ENCODE assay signal across 9 mouse cellular contexts in genomic region chr1:36252791-36253190, GRCm38 (mm10). TPM values are rescaled to one million over a fixed set of nuclear protein-coding genes. Genes with fewer than 3 reads are reported as not detected.
DNase-seq lines count a peak whose midpoint lies in the region; ATAC-seq and TF ChIP-seq lines count a peak whose summit lies in the region.
"Had no signal": no experiment of that assay in that cellular context is flagged by ENCODE, and none has a peak within 500 bp of the region (broad histone marks: within the 10 kb centered on the region; RNA-seq: fewer than 3 reads in every experiment).

No protein-coding gene starts in this region.

- no peaks in the 10 kb centered on the region for H3K36me3 ChIP-seq in MEL (ENCODE audit: control insufficient read depth in 1 of 2, insufficient read depth in 2 of 2, low read length in 2 of 2)
- H3K36me3 ChIP-seq: limb, embryonic 15.5 days had no signal

- H3K9me3 ChIP-seq in MEL (replicated peaks; ENCODE audit: insufficient read depth, low read length) = no peaks in the 10 kb centered on the region
- H3K9me3 ChIP-seq: limb, embryonic 15.5 days had no signal

- peak; percentile 86 to 96 (median 94) for TF ChIP-seq CTCF in MEL (IDR thresholded peaks at IDR 0.05 in 2 of 3, conservative IDR thresholded peaks at IDR 0.05 in 1 of 3; ENCODE audit: control insufficient read depth in 1 of 3, insufficient read depth in 1 of 3, low read depth in 2 of 3, low read length in 3 of 3, poor library complexity in 1 of 3, severe bottlenecking in 1 of 3)
- peak; percentile 84 for TF ChIP-seq CTCF in brain, embryonic 14.5 days (IDR thresholded peaks at IDR 0.05; ENCODE audit: borderline replicate concordance, extremely low read depth, insufficient read depth, insufficient read length)
- peak; percentile 70 for TF ChIP-seq CTCF in lung, adult 2 months (IDR thresholded peaks at IDR 0.05; ENCODE audit: insufficient read depth, low read length)

- WGBS in lung, adult 2 months = 3% methylated on average over 6 of the region's 6 CpGs

- H3K27ac ChIP-seq in MEL (ENCODE audit: control insufficient read depth, low read depth, low read length) = no peak overlapping the region
- H3K27ac ChIP-seq: limb, embryonic 15.5 days had no signal

- no peaks in the 10 kb centered on the region for H3K79me2 ChIP-seq in MEL (ENCODE audit: control insufficient read depth, insufficient read depth, low read length, poor library complexity)

- peak; percentile 90 for DNase-seq in MEL (ENCODE audit: low read depth, low spot score)
- DNase-seq in brain, embryonic 14.5 days (ENCODE audit: low read depth) = peak; percentile 88
- DNase-seq in fibroblast of lung, adult 2 months (ENCODE audit: low read depth) = peak; percentile 49
- peak; percentile 43 to 81 for DNase-seq in layer of hippocampus, adult 18-20 months (ENCODE audit: low spot score in 2 of 2)
- peak; percentile 46 for DNase-seq in lung, adult 2 months
- DNase-seq in retina, postnatal 1 day = peak; percentile 89
- peak; percentile 82 for DNase-seq in thymus, postnatal 25 days

- H3K9ac ChIP-seq in MEL (ENCODE audit: control insufficient read depth, low read depth, low read length, poor library complexity, severe bottlenecking) = no peak overlapping the region
- H3K9ac ChIP-seq: limb, embryonic 15.5 days had no signal

- no peak overlapping the region for H3K4me3 ChIP-seq in MEL (ENCODE audit: control insufficient read depth in 1 of 2, insufficient read depth in 1 of 2, low read depth in 2 of 2, low read length in 2 of 2)
- H3K4me3 ChIP-seq in lung, adult 2 months (replicated peaks; ENCODE audit: extremely low read depth, low read depth, low read length) = no peak overlapping the region
- H3K4me3 ChIP-seq: limb, embryonic 15.5 days had no signal

- TF ChIP-seq RAD21 in MEL (IDR thresholded peaks at IDR 0.05; ENCODE audit: low read depth, low read length) = peak; percentile 96

- no peak for TF ChIP-seq EP300 in MEL (IDR thresholded peaks at IDR 0.05; ENCODE audit: low read depth in 1 of 2, low read length in 2 of 2)

- no peak for TF ChIP-seq POLR2A in MEL (IDR thresholded peaks at IDR 0.05; ENCODE audit: control insufficient read depth in 1 of 2, insufficient read depth in 1 of 2, low read depth in 1 of 2, low read length in 2 of 2, poor library complexity in 1 of 2)
- no peak for TF ChIP-seq POLR2A in brain, embryonic 14.5 days (IDR thresholded peaks at IDR 0.05; ENCODE audit: borderline replicate concordance, extremely low read depth, insufficient read depth, insufficient read length, poor library complexity, severe bottlenecking)
- no peak for TF ChIP-seq POLR2A in lung, adult 2 months (IDR thresholded peaks at IDR 0.05; ENCODE audit: borderline replicate concordance, extremely low read depth, low read depth, low read length)

- peaks cover 0 to 2% of the 10 kb centered on the region in 2 experiments; a peak in 2 of 4 replicates for H3K27me3 ChIP-seq in MEL (ENCODE audit: control insufficient read depth in 1 of 2, insufficient read depth in 2 of 2, low read length in 2 of 2)

- H3K4me1 ChIP-seq in MEL (ENCODE audit: control insufficient read depth in 1 of 2, insufficient read depth in 2 of 2, low read length in 2 of 2) = no peaks in the 10 kb centered on the region
- peaks cover 5% of the 10 kb centered on the region for H3K4me1 ChIP-seq in lung, adult 2 months (ENCODE audit: control insufficient read depth, insufficient read depth, low read length)

- ATAC-seq in hematopoietic stem cell, adult 5-6 weeks (replicated peaks in 1 of 2; ENCODE audit: insufficient read depth in 1 of 2, low FRiP score in 2 of 2, low TSS enrichment in 1 of 2, low read depth in 1 of 2, poor library complexity in 2 of 2, severe bottlenecking in 2 of 2) = peak; percentile 76 to 89

TF ChIP-seq in MEL, 35 proteins besides CTCF, POLR2A, EP300 and RAD21:
- TF ChIP-seq ETS1 (IDR thresholded peaks at IDR 0.05; ENCODE audit: low read depth, low read length) (no peak), NELFE (IDR thresholded peaks at IDR 0.05; ENCODE audit: low read depth, low read length) (no peak), MXI1 (IDR thresholded peaks at IDR 0.05; ENCODE audit: low read depth, low read length) (no peak), ZC3H11A (IDR thresholded peaks at IDR 0.05; ENCODE audit: low read depth, low read length) (peak; percentile 84), MYC (IDR thresholded peaks at IDR 0.05; ENCODE audit: low read depth, low read length) (no peak), HCFC1 (IDR thresholded peaks at IDR 0.05; ENCODE audit: low read depth, low read length) (no peak), GATA1 (IDR thresholded peaks at IDR 0.05; ENCODE audit: low read depth, low read length) (no peak), MAZ (IDR thresholded peaks at IDR 0.05; ENCODE audit: low read depth, low read length) (0 out of 2 replicates have a peak, but pooled peaks have one; percentile 28), ZNF384 (IDR thresholded peaks at IDR 0.05; ENCODE audit: low read depth, low read length) (no peak), MEF2A (IDR thresholded peaks at IDR 0.05; ENCODE audit: extremely low read depth, insufficient replicate concordance, low read depth, low read length, poor library complexity, severe bottlenecking) (no peak), TCF12 (IDR thresholded peaks at IDR 0.05; ENCODE audit: low read depth, low read length) (no peak), RCOR1 (IDR thresholded peaks at IDR 0.05; ENCODE audit: low read depth, low read length) (no peak), MAFK (IDR thresholded peaks at IDR 0.05; ENCODE audit: borderline replicate concordance, low read depth, low read length) (no peak), BHLHE40 (IDR thresholded peaks at IDR 0.05; ENCODE audit: borderline replicate concordance, low read depth, low read length) (peak; percentile 15; the same call in 1 of the 2 replicates), POLR2AphosphoS5 (IDR thresholded peaks at IDR 0.05; ENCODE audit: borderline replicate concordance, low read depth, low read length) (no peak), JUND (IDR thresholded peaks at IDR 0.05; ENCODE audit: low read depth, low read length) (no peak), CHD2 (IDR thresholded peaks at IDR 0.05; ENCODE audit: low read length) (no peak), ELF1 (IDR thresholded peaks at IDR 0.05; ENCODE audit: low read depth, low read length) (no peak), NRF1 (IDR thresholded peaks at IDR 0.05; ENCODE audit: insufficient read depth, low read depth, low read length, poor library complexity, severe bottlenecking) (no peak), GABPA (IDR thresholded peaks at IDR 0.05; ENCODE audit: low read depth, low read length) (no peak), UBTF (IDR thresholded peaks at IDR 0.05; ENCODE audit: borderline replicate concordance, insufficient read depth, low read depth, low read length) (no peak), CHD1 (IDR thresholded peaks at IDR 0.05; ENCODE audit: low read depth, low read length) (no peak), ZKSCAN1 (IDR thresholded peaks at IDR 0.05; ENCODE audit: low read depth, low read length) (no peak), TAL1 (IDR thresholded peaks at IDR 0.05; ENCODE audit: low read length) (no peak), MAX (IDR thresholded peaks at IDR 0.05; ENCODE audit: low read length) (no peak), E2F4 (IDR thresholded peaks at IDR 0.05; ENCODE audit: borderline replicate concordance, low read depth, low read length) (no peak), MYB (IDR thresholded peaks at IDR 0.05; ENCODE audit: low read depth, low read length) (no peak), KAT2A (conservative IDR thresholded peaks at IDR 0.05; ENCODE audit: low read depth, low read length) (no peak), TBP (IDR thresholded peaks at IDR 0.05; ENCODE audit: low read depth, low read length) (no peak), SIN3A (IDR thresholded peaks at IDR 0.05; ENCODE audit: low read length) (peak; percentile 32; the same call in 1 of the 2 replicates), USF1 (IDR thresholded peaks at IDR 0.05; ENCODE audit: low read depth, low read length) (no peak), POLR2AphosphoS2 (IDR thresholded peaks at IDR 0.05; ENCODE audit: low read length) (no peak), ZMIZ1 (IDR thresholded peaks at IDR 0.05; ENCODE audit: low read depth, low read length) (no peak), USF2 (IDR thresholded peaks at IDR 0.05; ENCODE audit: borderline replicate concordance in 1 of 2, insufficient read depth in 1 of 2, low read depth in 1 of 2, low read length in 2 of 2) (no peak), SMC3 (IDR thresholded peaks at IDR 0.05; ENCODE audit: low read depth, low read length) (peak; percentile 78)
TF ChIP-seq in MEL: peak in this region for 5.

RNA-seq across cellular contexts. Expression of gene Uggt1, which starts 8.3 kb away (rescaled TPM):
- 40.0 and 47.9 TPM in 2 replicates for total RNA-seq in MEL (2012; rRNA removed)
- polyA plus RNA-seq in MEL (2012; ENCODE audit: insufficient read depth in 1 of 2, insufficient read length in 2 of 2, low read depth in 1 of 2, low replicate concordance in 2 of 2, missing spikeins in 1 of 2) = 10 to 100 TPM; 33.8 to 98.3 TPM
- polyA plus RNA-seq in brain, embryonic 14.5 days (2012; rRNA removed) = 23.2 and 30.6 TPM in 2 replicates
- 76.5 and 89.6 TPM in 2 replicates for total RNA-seq in hematopoietic stem cell, adult 5-6 weeks (2017)
- total RNA-seq in layer of hippocampus, adult 18-20 months (2021) = 10 to 100 TPM; 33.6 to 39.2 TPM
- polyA plus RNA-seq in lung, adult 2 months (2012; rRNA removed) = 12.0 and 18.0 TPM in 2 replicates

RNA-seq across cellular contexts. Expression of gene Neurl3, which starts 21.7 kb away (rescaled TPM):
- 0.92 and 1.3 TPM in 2 replicates for total RNA-seq in MEL (2012; rRNA removed)
- polyA plus RNA-seq in MEL (2012; ENCODE audit: insufficient read depth in 1 of 2, insufficient read length in 2 of 2, low read depth in 1 of 2, low replicate concordance in 2 of 2, missing spikeins in 1 of 2) = 1 to 10 TPM in 1 of 2 experiments, not detected in 1; 3.3 TPM
- polyA plus RNA-seq in brain, embryonic 14.5 days (2012; rRNA removed) = 0.87 and 1.3 TPM in 2 replicates
- total RNA-seq in hematopoietic stem cell, adult 5-6 weeks (2017) = 64.3 and 66.8 TPM in 2 replicates
- under 1 TPM; 0.53 to 0.77 TPM for total RNA-seq in layer of hippocampus, adult 18-20 months (2021)
- polyA plus RNA-seq in lung, adult 2 months (2012; rRNA removed) = 23.5 and 26.4 TPM in 2 replicates

RNA-seq across cellular contexts. Expression of gene Arid5a, which starts 54.7 kb away (rescaled TPM):
- 4.2 and 6.4 TPM in 2 replicates for total RNA-seq in MEL (2012; rRNA removed)
- 1 to 10 TPM in 1 of 2 experiments, not detected in 1; 9.0 TPM for polyA plus RNA-seq in MEL (2012; ENCODE audit: insufficient read depth in 1 of 2, insufficient read length in 2 of 2, low read depth in 1 of 2, low replicate concordance in 2 of 2, missing spikeins in 1 of 2)
- 1.8 and 2.8 TPM in 2 replicates for polyA plus RNA-seq in brain, embryonic 14.5 days (2012; rRNA removed)
- total RNA-seq in hematopoietic stem cell, adult 5-6 weeks (2017) = 33.3 and 38.5 TPM in 2 replicates
- 10 to 100 TPM; 15.2 to 16.4 TPM for total RNA-seq in layer of hippocampus, adult 18-20 months (2021)
- polyA plus RNA-seq in lung, adult 2 months (2012; rRNA removed) = 11.2 and 13.8 TPM in 2 replicates

Comparison
In these comparisons a context has a peak if more than half of its experiments do, and no peak if none do; other contexts are left out.
1. RNA of gene Neurl3, which starts 21.7 kb away (total RNA-seq): 64.3 to 66.8 TPM in hematopoietic stem cell, adult 5-6 weeks; 0.92 to 1.3 TPM in MEL and 0.53 to 0.77 TPM in layer of hippocampus, adult 18-20 months; every median in the first group is over 10 times any median in the second.
2. Peak in every context shown above with its lines, with median percentiles within 50 percentile points of each other: DNase-seq and CTCF ChIP-seq.